ENCODE assay signal across 18 mouse cellular contexts in the genomic region with DNA sequence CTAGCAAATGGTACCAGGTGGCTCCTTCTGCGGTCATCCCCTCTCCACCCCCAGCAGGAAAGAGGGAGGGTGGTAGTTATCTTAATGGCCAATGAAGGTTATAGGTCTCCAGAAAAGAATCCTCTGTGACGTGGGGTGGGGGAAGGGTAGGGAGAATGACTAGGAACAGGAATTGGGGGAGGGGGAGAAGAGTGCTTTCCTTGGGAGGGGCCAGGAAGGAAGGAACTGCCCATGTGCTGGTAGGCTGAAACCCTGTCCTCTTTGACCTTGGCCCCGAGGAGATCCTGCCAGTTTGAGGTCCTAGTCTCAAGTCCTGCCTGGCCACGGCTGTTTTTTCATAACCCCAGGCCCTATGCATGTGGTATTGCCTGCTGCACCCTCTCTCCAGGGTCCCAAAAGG. TPM values are rescaled to one million over a fixed set of nuclear protein-coding genes. Genes with fewer than 3 reads are reported as not detected.
DNase-seq lines count a peak whose midpoint lies in the region; ATAC-seq and TF ChIP-seq lines count a peak whose summit lies in the region.
"Had no signal": no experiment of that assay in that cellular context is flagged by ENCODE, and none has a peak within 500 bp of the region (broad histone marks: within the 10 kb centered on the region; RNA-seq: fewer than 3 reads in every experiment).

No protein-coding gene starts in this region.

- H3K4me3 ChIP-seq in heart, embryonic 14.5 days (ENCODE audit: control insufficient read depth in 1 of 2, insufficient read depth in 1 of 2, low read depth in 1 of 2, low read length in 2 of 2), result no peak overlapping the region
- H3K4me3 ChIP-seq in kidney, postnatal 0 days (replicated peaks; ENCODE audit: low read depth, low read length), result no peak overlapping the region
- H3K4me3 ChIP-seq in embryonic facial prominence, embryonic 10.5 days, result no peak overlapping the region
- H3K4me3 ChIP-seq: forebrain, embryonic 13.5 days; liver, embryonic 12.5 days had no signal

- TF ChIP-seq CTCF in kidney, postnatal 0 days (IDR thresholded peaks at IDR 0.05; ENCODE audit: low read depth), result no peak

- H3K9ac ChIP-seq in heart, embryonic 14.5 days (ENCODE audit: low read length), result no peak overlapping the region
- H3K9ac ChIP-seq in kidney, postnatal 0 days (ENCODE audit: low read depth, low read length), result no peak overlapping the region
- H3K9ac ChIP-seq: forebrain, embryonic 13.5 days; liver, embryonic 12.5 days had no signal

- intact Hi-C loops in heart, postnatal 14 days (cut with DNase I), result no loop called here

- ATAC-seq in heart, embryonic 14.5 days (ENCODE audit: insufficient number of reproducible peaks, insufficient read depth, low FRiP score, low read depth), result no peak
- no peak for ATAC-seq in kidney, postnatal 0 days (replicated peaks; ENCODE audit: low FRiP score, low read depth)
- ATAC-seq: activated CD4-positive, CD25-positive, alpha-beta regulatory T cell, adult 4 months had no signal

- peak; percentile 31 for DNase-seq in adrenal gland, postnatal 10 days
- no peak for DNase-seq in adrenal gland, postnatal 36 days
- no peak for DNase-seq in heart, postnatal 14 days
- peak; percentile 36 for DNase-seq in kidney, postnatal 0 days (ENCODE audit: low spot score)
- DNase-seq in kidney, adult 8-10 months, result no peak
- peak; percentile 50 for DNase-seq in embryonic facial prominence, embryonic 10.5 days (ENCODE audit: low spot score)
- no peak for DNase-seq in frontal cortex, postnatal 25 days (ENCODE audit: low spot score in 2 of 2)
- DNase-seq: layer of hippocampus, adult 9-11 months; thymus, adult 2 months had no signal

- peaks cover 31 to 46% of the 10 kb centered on the region in 2 experiments for H3K4me1 ChIP-seq in heart, embryonic 14.5 days (ENCODE audit: control insufficient read depth in 2 of 2, insufficient read depth in 2 of 2, low read length in 2 of 2)
- peaks cover 15% of the 10 kb centered on the region for H3K4me1 ChIP-seq in kidney, postnatal 0 days (replicated peaks; ENCODE audit: insufficient read depth, low read length)
- H3K4me1 ChIP-seq in embryonic facial prominence, embryonic 10.5 days, result peaks cover 46% of the 10 kb centered on the region

- peaks cover 20% of the 10 kb centered on the region; the same call in 1 of the 2 replicates for H3K27me3 ChIP-seq in heart, embryonic 14.5 days (ENCODE audit: control insufficient read depth, insufficient read depth, low read length)
- peaks cover 7% of the 10 kb centered on the region; the same call in 1 of the 2 replicates for H3K27me3 ChIP-seq in kidney, postnatal 0 days (ENCODE audit: insufficient read depth, low read length)
- peaks cover 37% of the 10 kb centered on the region for H3K27me3 ChIP-seq in embryonic facial prominence, embryonic 10.5 days (replicated peaks; ENCODE audit: low read depth, poor library complexity, severe bottlenecking)

- no peaks in the 10 kb centered on the region for H3K36me3 ChIP-seq in heart, embryonic 14.5 days (ENCODE audit: control insufficient read depth, insufficient read depth, low read length)
- H3K36me3 ChIP-seq in kidney, postnatal 0 days (ENCODE audit: insufficient read depth, low read length), result no peaks in the 10 kb centered on the region
- H3K36me3 ChIP-seq in embryonic facial prominence, embryonic 10.5 days (replicated peaks), result no peaks in the 10 kb centered on the region
- H3K36me3 ChIP-seq: G1E; liver, embryonic 12.5 days had no signal

- 36% methylated on average over 4 of the region's 4 CpGs for WGBS in heart, embryonic 14.5 days
- WGBS in kidney, postnatal 0 days, result 19% methylated on average over 4 of the region's 4 CpGs
- 30% methylated on average over 4 of the region's 4 CpGs for WGBS in embryonic facial prominence, embryonic 10.5 days

- no peak overlapping the region for H3K4me2 ChIP-seq in heart, embryonic 14.5 days (ENCODE audit: low read length)
- no peak overlapping the region for H3K4me2 ChIP-seq in kidney, postnatal 0 days (ENCODE audit: low read length)
- H3K4me2 ChIP-seq: forebrain, embryonic 13.5 days; liver, embryonic 12.5 days had no signal

- H3K9me3 ChIP-seq in heart, embryonic 14.5 days (ENCODE audit: control insufficient read depth, low read length), result no peaks in the 10 kb centered on the region
- H3K9me3 ChIP-seq in kidney, postnatal 0 days (replicated peaks; ENCODE audit: low read length), result no peaks in the 10 kb centered on the region
- no peaks in the 10 kb centered on the region for H3K9me3 ChIP-seq in embryonic facial prominence, embryonic 10.5 days
- H3K9me3 ChIP-seq: forebrain, embryonic 13.5 days; G1E; liver, embryonic 12.5 days had no signal

- H3K27ac ChIP-seq in heart, embryonic 14.5 days (replicated peaks in 1 of 2; ENCODE audit: control insufficient read depth in 1 of 2, insufficient read depth in 1 of 2, low read depth in 2 of 2, low read length in 2 of 2), result peak overlapping the region; percentile 36 to 69; a peak in 2 of 4 replicates
- H3K27ac ChIP-seq in kidney, postnatal 0 days, result 0 out of 2 replicates have a peak overlapping the region, but pooled peaks have one; percentile 42
- peak overlapping the region; percentile 78 for H3K27ac ChIP-seq in embryonic facial prominence, embryonic 10.5 days (replicated peaks)
- H3K27ac ChIP-seq: forebrain, embryonic 13.5 days; liver, embryonic 12.5 days had no signal

RNA-seq across cellular contexts. Expression of gene 1700020L24Rik, which starts 11.8 kb away (rescaled TPM):
- 1 to 10 TPM in 1 of 2 experiments, under 1 TPM in 1; 0.30 to 1.4 TPM for total RNA-seq in adrenal gland, postnatal 10 days (2021)
- total RNA-seq in adrenal gland, postnatal 36 days (2021), result under 1 TPM; 0.30 to 0.43 TPM
- 1.4 and 1.8 TPM in 2 replicates for polyA plus RNA-seq in heart, embryonic 14.5 days (2014; fragmentation: Nextera tagmentation; extraction: Ambion mirVana)
- not detected for total RNA-seq in heart, postnatal 14 days (2021)
- polyA plus RNA-seq in kidney, postnatal 0 days (2015; fragmentation: Nextera tagmentation; extraction: Ambion mirVana), result 0.22 TPM in 1 of 2 replicates, not detected in the other
- 0.68 TPM in 1 of 2 replicates, not detected in the other for polyA plus RNA-seq in embryonic facial prominence, embryonic 10.5 days (2016; fragmentation: Nextera tagmentation; extraction: Ambion mirVana)
- total RNA-seq: G1E; left cerebral cortex, postnatal 25 days had no signal
- polyA plus RNA-seq: forebrain, embryonic 13.5 days; G1E had no signal

RNA-seq across cellular contexts. Expression of gene Mmp28, which starts 13.6 kb away (rescaled TPM):
- total RNA-seq in adrenal gland, postnatal 10 days (2021), result 10 to 100 TPM in 1 of 2 experiments, 1 to 10 TPM in 1; 9.8 to 15.1 TPM
- 10 to 100 TPM; 11.0 to 12.7 TPM for total RNA-seq in adrenal gland, postnatal 36 days (2021)
- polyA plus RNA-seq in heart, embryonic 14.5 days (2014; fragmentation: Nextera tagmentation; extraction: Ambion mirVana), result 3.7 and 4.0 TPM in 2 replicates
- total RNA-seq in heart, postnatal 14 days (2021), result 1 to 10 TPM; 7.6 to 9.6 TPM
- polyA plus RNA-seq in kidney, postnatal 0 days (2015; fragmentation: Nextera tagmentation; extraction: Ambion mirVana), result 1.9 and 2.2 TPM in 2 replicates
- polyA plus RNA-seq in embryonic facial prominence, embryonic 10.5 days (2016; fragmentation: Nextera tagmentation; extraction: Ambion mirVana), result 1.3 and 1.5 TPM in 2 replicates
- total RNA-seq: monocyte, adult 5-6 weeks had no signal
- polyA plus RNA-seq: activated CD4-positive, CD25-positive, alpha-beta regulatory T cell, adult 4 months; G1E had no signal

RNA-seq across cellular contexts. Expression of gene Gas2l2, which starts 20.0 kb away (rescaled TPM):
- total RNA-seq in adrenal gland, postnatal 10 days (2021), result not detected
- total RNA-seq in adrenal gland, postnatal 36 days (2021), result not detected
- 0.09 TPM in 1 of 2 replicates, not detected in the other for polyA plus RNA-seq in heart, embryonic 14.5 days (2014; fragmentation: Nextera tagmentation; extraction: Ambion mirVana)
- total RNA-seq in heart, postnatal 14 days (2021), result under 1 TPM in 1 of 2 experiments, not detected in 1; 0.24 TPM
- not detected in 2 replicates for polyA plus RNA-seq in kidney, postnatal 0 days (2015; fragmentation: Nextera tagmentation; extraction: Ambion mirVana)
- not detected in 2 replicates for polyA plus RNA-seq in embryonic facial prominence, embryonic 10.5 days (2016; fragmentation: Nextera tagmentation; extraction: Ambion mirVana)
- total RNA-seq: gastrocnemius, postnatal 10 days; megakaryocyte, adult 5-6 weeks; monocyte, adult 5-6 weeks had no signal
- polyA plus RNA-seq: activated CD4-positive, CD25-positive, alpha-beta regulatory T cell, adult 4 months; G1E; liver, embryonic 12.5 days had no signal

RNA-seq across cellular contexts. Expression of gene Taf15, which starts 23.6 kb away (rescaled TPM):
- total RNA-seq in adrenal gland, postnatal 10 days (2021), result 10 to 100 TPM; 54.9 to 58.4 TPM
- total RNA-seq in adrenal gland, postnatal 36 days (2021), result 10 to 100 TPM; 62.2 to 78.5 TPM
- 10.8 and 12.8 TPM in 2 replicates for polyA plus RNA-seq in heart, embryonic 14.5 days (2014; fragmentation: Nextera tagmentation; extraction: Ambion mirVana)
- total RNA-seq in heart, postnatal 14 days (2021), result 10 to 100 TPM; 37.8 to 38.5 TPM
- 5.7 and 6.7 TPM in 2 replicates for polyA plus RNA-seq in kidney, postnatal 0 days (2015; fragmentation: Nextera tagmentation; extraction: Ambion mirVana)
- polyA plus RNA-seq in embryonic facial prominence, embryonic 10.5 days (2016; fragmentation: Nextera tagmentation; extraction: Ambion mirVana), result 12.4 and 12.7 TPM in 2 replicates

RNA-seq across cellular contexts. Expression of gene Rasl10b, which starts 40.4 kb away (rescaled TPM):
- 1 to 10 TPM; 8.5 to 9.1 TPM for total RNA-seq in adrenal gland, postnatal 10 days (2021)
- 10 to 100 TPM; 12.0 to 13.6 TPM for total RNA-seq in adrenal gland, postnatal 36 days (2021)
- polyA plus RNA-seq in heart, embryonic 14.5 days (2014; fragmentation: Nextera tagmentation; extraction: Ambion mirVana), result 4.6 and 5.9 TPM in 2 replicates
- total RNA-seq in heart, postnatal 14 days (2021), result 10 to 100 TPM; 30.4 to 31.9 TPM
- polyA plus RNA-seq in kidney, postnatal 0 days (2015; fragmentation: Nextera tagmentation; extraction: Ambion mirVana), result 0.38 and 0.49 TPM in 2 replicates
- 2.6 and 3.1 TPM in 2 replicates for polyA plus RNA-seq in embryonic facial prominence, embryonic 10.5 days (2016; fragmentation: Nextera tagmentation; extraction: Ambion mirVana)
- total RNA-seq: G1E; megakaryocyte, adult 5-6 weeks; monocyte, adult 5-6 weeks had no signal
- polyA plus RNA-seq: activated CD4-positive, CD25-positive, alpha-beta regulatory T cell, adult 4 months had no signal

Comparison
In these comparisons a context has a peak if more than half of its experiments do, and no peak if none do; other contexts are left out.
1. DNase-seq: peak in adrenal gland, postnatal 10 days (single experiment), kidney, postnatal 0 days (single experiment) and embryonic facial prominence, embryonic 10.5 days (single experiment); none in adrenal gland, postnatal 36 days (0 of 2), heart, postnatal 14 days (0 of 2), kidney, adult 8-10 months (0 of 2) and frontal cortex, postnatal 25 days (0 of 2).
2. Peak in every context shown above with its lines, with median percentiles within 50 percentile points of each other: H3K27ac ChIP-seq.